Mouse (Mus musculus): ENCODE measurements around the gene Rptor. TPM values are rescaled to one million over a fixed set of nuclear protein-coding genes. Genes with fewer than 3 reads are reported as not detected.

The Rptor gene
- polyA plus RNA-seq (2012; rRNA removed), result 23.4 and 34.4 TPM in 2 replicates

- TF ChIP-seq CTCF (IDR thresholded peaks at IDR 0.05; ENCODE audit: borderline replicate concordance, extremely low read depth, insufficient read depth, insufficient read length), result no peak
- TF ChIP-seq POLR2A (IDR thresholded peaks at IDR 0.05; ENCODE audit: borderline replicate concordance, extremely low read depth, insufficient read depth, insufficient read length, poor library complexity, severe bottlenecking), result peak; percentile 57; the same call in 1 of the 2 replicates
- DNase-seq (ENCODE audit: low read depth), result peak; percentile 99
Observed at GRCm38 (mm10) chr11:119602763-119603526, at the start of gene Rptor. Rptor (plus strand) TSS chr11:119602905.

- no peak for DNase-seq (ENCODE audit: low read depth)
- TF ChIP-seq CTCF (IDR thresholded peaks at IDR 0.05; ENCODE audit: borderline replicate concordance, extremely low read depth, insufficient read depth, insufficient read length), result no peak
- TF ChIP-seq POLR2A (IDR thresholded peaks at IDR 0.05; ENCODE audit: borderline replicate concordance, extremely low read depth, insufficient read depth, insufficient read length, poor library complexity, severe bottlenecking), result no peak
Observed at GRCm38 (mm10) chr11:119554706-119555105, 48.0 kb upstream of the Rptor start.

- no peak for TF ChIP-seq CTCF (IDR thresholded peaks at IDR 0.05; ENCODE audit: borderline replicate concordance, extremely low read depth, insufficient read depth, insufficient read length)
- TF ChIP-seq POLR2A (IDR thresholded peaks at IDR 0.05; ENCODE audit: borderline replicate concordance, extremely low read depth, insufficient read depth, insufficient read length, poor library complexity, severe bottlenecking), result no peak
- no peak for DNase-seq (ENCODE audit: low read depth)
Observed at GRCm38 (mm10) chr11:119555170-119555569, 47.5 kb upstream of the Rptor start.

- TF ChIP-seq POLR2A (IDR thresholded peaks at IDR 0.05; ENCODE audit: borderline replicate concordance, extremely low read depth, insufficient read depth, insufficient read length, poor library complexity, severe bottlenecking) (no peak), CTCF (IDR thresholded peaks at IDR 0.05; ENCODE audit: borderline replicate concordance, extremely low read depth, insufficient read depth, insufficient read length) (no peak)
- DNase-seq (ENCODE audit: low read depth), result peak; percentile 82
Observed at GRCm38 (mm10) chr11:119557940-119558869, 44.5 kb upstream of the Rptor start.

- TF ChIP-seq POLR2A (IDR thresholded peaks at IDR 0.05; ENCODE audit: borderline replicate concordance, extremely low read depth, insufficient read depth, insufficient read length, poor library complexity, severe bottlenecking) (no peak), CTCF (IDR thresholded peaks at IDR 0.05; ENCODE audit: borderline replicate concordance, extremely low read depth, insufficient read depth, insufficient read length) (no peak)
- DNase-seq (ENCODE audit: low read depth), result peak; percentile 89
Observed at GRCm38 (mm10) chr11:119558870-119559610, 43.7 kb upstream of the Rptor start.

GRCm38 (mm10) chr11:119562286-119562685 lies 40.4 kb upstream of the Rptor start:
- no peak for DNase-seq (ENCODE audit: low read depth)
- no peak for TF ChIP-seq POLR2A (IDR thresholded peaks at IDR 0.05; ENCODE audit: borderline replicate concordance, extremely low read depth, insufficient read depth, insufficient read length, poor library complexity, severe bottlenecking)
- no peak for TF ChIP-seq CTCF (IDR thresholded peaks at IDR 0.05; ENCODE audit: borderline replicate concordance, extremely low read depth, insufficient read depth, insufficient read length)

- TF ChIP-seq POLR2A (IDR thresholded peaks at IDR 0.05; ENCODE audit: borderline replicate concordance, extremely low read depth, insufficient read depth, insufficient read length, poor library complexity, severe bottlenecking), result no peak
- no peak for TF ChIP-seq CTCF (IDR thresholded peaks at IDR 0.05; ENCODE audit: borderline replicate concordance, extremely low read depth, insufficient read depth, insufficient read length)
- no peak for DNase-seq (ENCODE audit: low read depth)
Observed at GRCm38 (mm10) chr11:119563166-119563565, 39.5 kb upstream of the Rptor start.

- TF ChIP-seq CTCF (IDR thresholded peaks at IDR 0.05; ENCODE audit: borderline replicate concordance, extremely low read depth, insufficient read depth, insufficient read length) (no peak), POLR2A (IDR thresholded peaks at IDR 0.05; ENCODE audit: borderline replicate concordance, extremely low read depth, insufficient read depth, insufficient read length, poor library complexity, severe bottlenecking) (no peak)
- no peak for DNase-seq (ENCODE audit: low read depth)
Observed at GRCm38 (mm10) chr11:119564383-119564782, 38.3 kb upstream of the Rptor start.

GRCm38 (mm10) chr11:119565021-119565420 lies 37.7 kb upstream of the Rptor start:
- TF ChIP-seq CTCF (IDR thresholded peaks at IDR 0.05; ENCODE audit: borderline replicate concordance, extremely low read depth, insufficient read depth, insufficient read length), result no peak
- TF ChIP-seq POLR2A (IDR thresholded peaks at IDR 0.05; ENCODE audit: borderline replicate concordance, extremely low read depth, insufficient read depth, insufficient read length, poor library complexity, severe bottlenecking), result no peak
- DNase-seq (ENCODE audit: low read depth), result no peak

GRCm38 (mm10) chr11:119565684-119566083 lies 37.0 kb upstream of the Rptor start:
- DNase-seq (ENCODE audit: low read depth), result peak; percentile 48
- TF ChIP-seq POLR2A (IDR thresholded peaks at IDR 0.05; ENCODE audit: borderline replicate concordance, extremely low read depth, insufficient read depth, insufficient read length, poor library complexity, severe bottlenecking) (no peak), CTCF (IDR thresholded peaks at IDR 0.05; ENCODE audit: borderline replicate concordance, extremely low read depth, insufficient read depth, insufficient read length) (no peak)

- TF ChIP-seq CTCF (IDR thresholded peaks at IDR 0.05; ENCODE audit: borderline replicate concordance, extremely low read depth, insufficient read depth, insufficient read length) (no peak), POLR2A (IDR thresholded peaks at IDR 0.05; ENCODE audit: borderline replicate concordance, extremely low read depth, insufficient read depth, insufficient read length, poor library complexity, severe bottlenecking) (no peak)
- no peak for DNase-seq (ENCODE audit: low read depth)
Observed at GRCm38 (mm10) chr11:119566188-119566587, 36.5 kb upstream of the Rptor start.
